Mouse (Mus musculus) cerebellum, adult 9-11 months (tissue): Measurements from ENCODE around the gene Cacna2d3.

Experiments used
- DNase-seq: peaks from one replicate; pipeline ENCODE4 v3.0.0; 2022

Gene Cacna2d3

DNA sequence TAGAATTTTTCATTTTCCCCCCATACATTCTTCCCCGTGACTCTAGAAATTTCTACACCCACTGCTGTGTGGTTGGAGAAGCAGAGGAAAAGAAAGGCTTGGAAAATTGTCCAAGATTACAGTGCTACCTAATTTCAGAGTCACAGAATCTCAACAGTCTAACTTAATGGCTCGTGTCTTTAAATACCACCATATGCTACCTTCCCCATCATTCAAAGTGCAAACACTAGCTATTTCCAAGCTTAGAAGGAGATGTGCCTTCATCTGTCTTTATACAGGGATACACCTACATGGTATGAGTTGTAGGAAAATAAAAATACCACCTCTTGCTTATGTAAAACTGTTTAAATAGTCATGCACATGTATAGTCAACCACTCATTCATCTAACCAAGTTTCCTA, 742.4 kb downstream of the Cacna2d3 start:
- DNase-seq, result no peak

- DNase-seq, result no peak
Observed at GRCm38 (mm10) chr14:28972620-28973019, 749.0 kb downstream of the Cacna2d3 start.

- DNase-seq, result no peak
Observed at GRCm38 (mm10) chr14:28969247-28969646, 752.4 kb downstream of the Cacna2d3 start.

DNA sequence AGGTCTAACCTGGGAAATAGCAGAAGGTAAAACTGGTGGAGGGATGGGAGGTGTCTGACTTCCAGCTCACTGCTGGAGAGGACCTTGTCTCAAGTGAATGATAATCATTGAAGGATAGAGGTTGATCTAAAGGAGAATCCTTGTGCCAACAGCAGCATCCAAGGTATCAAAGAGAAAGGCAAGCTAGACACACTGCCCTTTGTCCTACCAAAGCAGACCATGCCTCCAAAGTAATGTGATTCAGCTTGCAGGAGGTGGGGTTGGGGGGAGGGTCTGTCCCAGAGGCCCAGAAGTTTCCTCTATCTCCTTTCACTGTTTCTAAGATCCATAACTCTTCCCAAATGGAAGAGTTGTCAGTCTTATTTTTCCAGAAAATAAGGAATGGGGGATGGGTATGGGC, 754.8 kb downstream of the Cacna2d3 start:
- no peak for DNase-seq

GRCm38 (mm10) chr14:28961379-28961778, 760.3 kb downstream of the Cacna2d3 start:
- no peak for DNase-seq

DNA sequence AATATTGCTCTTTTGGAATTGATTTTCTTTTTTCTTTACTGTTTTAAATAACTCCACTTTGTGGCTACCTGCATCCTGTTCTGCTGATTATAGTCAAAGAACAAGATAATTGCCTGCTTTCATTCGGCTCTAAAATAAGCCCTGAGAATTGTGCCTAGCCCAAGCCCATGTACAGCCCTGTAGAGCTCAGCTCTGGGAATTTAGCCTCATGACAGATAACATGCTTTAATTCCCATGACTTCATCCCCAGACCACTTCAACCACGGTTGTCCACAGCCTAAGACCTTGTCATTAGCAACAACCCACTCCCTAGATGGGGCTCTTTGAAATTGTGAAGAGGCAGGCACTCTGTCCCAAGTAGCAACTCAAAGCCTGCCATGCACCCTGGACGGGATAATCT, 762.6 kb downstream of the Cacna2d3 start:
- DNase-seq, result no peak

DNA sequence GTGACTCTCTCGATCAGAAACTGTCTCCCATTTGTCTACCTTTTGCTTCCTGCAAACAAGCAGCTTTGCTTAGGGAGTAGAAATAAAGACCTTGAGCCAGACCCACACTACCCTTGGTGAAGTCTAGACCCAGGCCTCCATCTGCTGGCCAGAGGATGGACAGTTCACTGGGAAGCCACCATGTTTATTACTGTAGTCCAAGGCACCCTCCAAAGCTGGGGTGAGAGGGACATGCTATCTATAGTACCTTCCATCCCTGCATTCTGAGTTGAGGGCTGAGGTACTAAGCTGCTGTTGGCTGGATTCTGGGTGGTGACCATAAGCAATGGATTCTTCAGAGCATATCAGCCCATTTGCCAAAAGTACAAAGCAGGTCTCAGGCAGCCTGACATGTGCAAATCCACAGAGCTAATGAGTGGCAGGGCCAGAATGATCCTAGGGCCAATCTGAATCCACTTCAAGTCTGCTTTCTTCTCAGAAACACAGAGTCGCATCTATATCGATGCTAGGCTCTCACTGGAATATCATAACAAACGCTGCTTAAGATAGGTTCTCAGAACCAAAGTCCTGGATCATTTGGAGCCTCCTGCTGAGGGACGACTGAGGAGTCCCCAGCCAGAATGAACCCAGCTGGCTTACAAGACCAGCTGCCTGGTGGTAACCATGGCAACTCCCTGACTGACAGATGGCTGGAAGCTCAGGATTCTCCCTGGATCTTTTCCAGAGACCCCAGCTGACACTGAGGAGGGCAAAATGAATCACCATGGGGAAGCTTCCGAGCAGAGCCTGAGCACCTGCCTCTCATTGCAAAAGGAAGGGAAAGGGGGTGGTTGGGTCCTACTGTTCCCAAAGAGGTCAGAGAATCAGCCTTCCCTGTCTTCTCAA, 763.3 kb downstream of the Cacna2d3 start:
- DNase-seq, result peak; percentile 91

DNA sequence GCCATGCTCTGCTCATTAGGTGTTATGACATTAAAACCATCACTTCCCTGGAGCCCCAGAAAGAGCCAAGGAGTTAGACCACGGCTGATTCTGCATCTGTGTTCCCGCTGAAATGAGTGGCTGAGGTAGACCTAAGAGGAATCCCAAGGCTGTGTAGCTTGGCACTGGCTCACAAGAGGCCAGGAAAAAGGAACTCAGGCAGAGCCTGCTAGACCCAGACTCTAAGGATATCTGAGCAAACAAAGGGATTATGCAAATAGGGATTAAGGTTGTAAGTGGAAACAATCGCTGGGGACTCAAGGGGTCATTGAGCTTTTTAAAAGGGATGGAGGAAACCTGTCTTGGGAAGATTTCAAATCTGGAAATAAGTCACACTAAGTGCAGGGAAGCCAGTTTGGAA, 766.5 kb downstream of the Cacna2d3 start:
- DNase-seq, result no peak

GRCm38 (mm10) chr14:28954588-28954987, 767.1 kb downstream of the Cacna2d3 start:
- peak; percentile 19 for DNase-seq

DNA sequence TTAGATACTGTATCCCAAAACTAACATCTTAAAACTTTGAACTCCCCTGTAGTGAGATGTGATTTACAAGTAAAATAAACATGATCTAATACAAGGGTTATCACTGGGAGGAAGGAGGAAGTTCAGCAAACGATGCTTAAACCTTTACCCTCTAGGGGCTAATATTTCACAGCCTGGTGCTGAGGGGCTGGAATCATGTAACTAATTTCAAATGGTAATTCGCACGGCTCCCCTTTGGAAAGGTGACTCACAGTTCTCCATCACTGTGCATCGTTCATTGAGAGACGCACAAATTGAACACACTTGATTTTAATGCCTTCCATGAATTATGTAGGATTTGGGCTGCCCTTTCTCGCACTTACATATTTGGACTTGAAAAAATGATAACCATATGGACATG, 767.6 kb downstream of the Cacna2d3 start:
- no peak for DNase-seq

DNA sequence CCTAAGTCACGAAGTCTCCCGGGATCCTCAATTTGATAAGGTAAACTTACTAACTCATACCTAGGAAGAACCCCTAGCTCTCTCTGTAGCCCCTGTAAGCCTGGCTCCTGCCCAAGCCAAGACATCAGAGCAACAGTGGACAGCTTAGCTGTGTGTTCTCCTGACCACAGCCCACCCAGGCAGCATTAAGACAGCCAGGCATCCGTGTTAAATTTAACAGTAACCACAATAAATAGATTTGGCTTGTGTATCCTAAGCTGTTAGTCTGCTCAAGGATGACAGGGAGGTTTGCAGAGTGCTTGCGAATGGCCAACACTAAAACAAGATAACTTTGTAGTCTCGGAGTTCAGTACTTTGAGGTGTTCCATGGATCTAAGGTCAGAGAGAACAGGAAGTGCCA, 768.3 kb downstream of the Cacna2d3 start:
- DNase-seq, result no peak

- DNase-seq, result no peak
Observed at GRCm38 (mm10) chr14:28950499-28950898, 771.2 kb downstream of the Cacna2d3 start.

DNA sequence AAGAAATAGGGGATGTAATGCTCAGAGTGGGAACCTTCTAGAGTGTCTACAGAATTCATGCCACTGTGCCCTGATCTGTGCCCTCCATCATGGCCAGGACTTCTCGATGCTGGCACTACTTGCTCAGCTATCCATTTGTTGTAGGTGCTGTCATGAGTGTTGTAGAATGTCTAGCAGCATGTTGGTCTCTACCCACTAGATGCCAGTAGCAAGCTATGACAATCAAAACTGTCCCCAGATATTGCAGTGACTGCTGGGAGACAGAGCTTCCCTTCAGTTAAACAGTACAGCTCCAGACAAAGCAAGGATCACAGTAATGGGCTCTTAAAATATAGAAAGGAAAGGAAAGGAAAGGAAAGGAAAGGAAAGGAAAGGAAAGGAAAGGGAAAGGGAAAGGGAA, 771.9 kb downstream of the Cacna2d3 start:
- DNase-seq, result no peak

DNA sequence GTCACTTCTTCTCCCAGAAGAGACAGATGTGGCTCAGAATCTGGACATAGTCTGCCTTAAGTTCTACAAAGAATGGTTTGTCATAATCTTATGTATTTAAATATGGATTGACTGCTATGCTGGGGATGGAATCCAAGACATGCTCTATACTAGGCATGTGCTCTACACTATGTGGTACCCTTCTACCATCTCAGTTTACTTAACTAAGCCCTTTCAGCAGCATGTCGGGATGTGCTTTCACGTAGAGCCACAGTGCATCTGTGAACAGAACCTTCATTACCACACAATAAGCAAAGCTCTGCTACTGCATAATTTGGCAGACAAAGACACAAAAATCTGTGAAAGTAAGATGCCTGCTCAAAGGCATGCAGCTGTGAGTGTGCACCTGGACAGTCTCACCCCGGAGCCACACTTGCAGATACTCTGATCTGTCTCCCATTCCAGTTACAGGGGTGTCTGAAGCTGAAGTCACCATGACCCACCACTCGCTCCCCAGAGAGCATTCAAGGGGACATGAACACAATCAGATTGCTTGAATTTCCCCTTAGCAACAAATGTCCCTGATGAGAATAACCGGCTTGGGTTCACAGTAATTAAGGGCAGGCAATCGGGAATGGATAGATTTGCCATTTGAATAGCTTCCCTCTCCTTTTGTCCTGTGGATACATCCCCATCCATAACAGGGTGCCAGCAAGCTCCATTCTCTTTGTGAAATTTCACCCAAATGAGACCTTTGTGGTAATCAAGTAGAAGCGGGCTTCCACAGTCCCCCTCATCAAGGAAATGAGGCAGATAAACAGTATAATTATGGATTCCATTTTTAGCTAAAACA, 773.4 kb downstream of the Cacna2d3 start:
- no peak for DNase-seq

DNA sequence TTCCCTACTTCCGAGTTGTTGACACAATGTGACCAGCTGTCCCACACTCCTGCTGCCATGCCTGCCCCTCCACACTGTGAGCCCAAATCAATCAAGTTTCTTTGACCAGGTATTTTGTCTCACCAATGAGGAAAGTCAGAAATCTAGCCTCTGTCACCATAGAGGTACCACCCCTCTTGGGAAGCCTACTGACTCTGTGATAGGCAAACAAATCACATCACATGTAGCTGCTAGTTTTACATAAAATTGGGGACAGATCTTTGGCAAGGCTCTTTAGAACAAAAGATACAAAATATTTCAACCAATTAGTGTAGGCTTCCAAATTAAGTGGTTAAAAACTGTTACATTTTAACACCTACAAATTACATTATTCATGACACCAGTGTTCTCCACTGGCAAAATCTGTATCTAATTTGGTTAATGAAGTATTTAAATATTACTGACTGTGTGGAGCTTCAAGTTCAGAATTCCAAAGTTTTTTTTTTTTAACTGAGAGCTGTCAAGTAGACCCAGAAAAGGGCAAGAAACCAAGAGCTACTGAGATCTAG, 788.8 kb downstream of the Cacna2d3 start:
- no peak for DNase-seq

GRCm38 (mm10) chr14:28923180-28923961, 798.3 kb downstream of the Cacna2d3 start:
- no peak for DNase-seq

- DNase-seq, result no peak
Observed at GRCm38 (mm10) chr14:28918871-28919270, 802.8 kb downstream of the Cacna2d3 start.

GRCm38 (mm10) chr14:28915004-28915403, 806.7 kb downstream of the Cacna2d3 start:
- DNase-seq, result no peak

DNA sequence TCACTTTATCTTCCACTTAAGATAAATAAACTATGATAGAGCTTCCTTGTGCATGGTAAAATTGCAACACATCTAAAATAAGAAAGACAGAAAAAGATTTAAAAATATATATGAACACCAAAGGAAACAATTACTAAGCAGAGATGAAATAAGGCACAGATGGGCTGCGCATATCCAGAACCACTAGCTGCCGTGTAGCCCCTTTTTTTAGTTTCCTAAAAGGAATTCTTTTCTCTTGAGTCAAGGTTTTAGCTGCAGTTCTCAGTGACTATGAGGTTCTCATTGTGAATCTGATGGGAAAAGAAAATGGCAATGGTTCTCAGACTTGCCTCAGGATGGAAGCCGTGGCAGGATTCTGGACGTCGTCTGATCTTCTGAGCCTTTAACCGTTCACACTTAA, 814.0 kb downstream of the Cacna2d3 start:
- no peak for DNase-seq

GRCm38 (mm10) chr14:28892530-28892929, 829.1 kb downstream of the Cacna2d3 start:
- DNase-seq, result no peak

DNA sequence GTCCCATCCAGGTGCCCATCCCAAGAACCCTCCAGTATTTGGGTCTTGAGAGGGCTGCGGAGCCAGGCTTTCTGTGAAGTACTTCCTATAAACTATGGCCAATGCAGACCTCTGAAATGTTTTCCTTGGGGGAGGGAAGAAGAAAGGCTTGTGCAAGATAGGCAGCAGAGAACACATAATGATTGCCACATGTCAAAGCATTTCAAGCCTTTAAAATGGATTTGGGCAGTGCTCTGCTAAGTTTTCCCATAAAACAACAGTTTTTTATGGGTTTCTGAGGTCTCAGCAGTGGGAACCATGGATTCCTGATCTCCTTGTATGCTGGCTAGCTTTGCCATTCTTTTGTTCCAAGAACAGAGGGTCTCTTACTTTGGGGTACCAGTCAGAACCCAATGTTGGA, 834.3 kb downstream of the Cacna2d3 start:
- no peak for DNase-seq

- peak; percentile 14 for DNase-seq
Observed at GRCm38 (mm10) chr14:28886661-28887060, 835.0 kb downstream of the Cacna2d3 start.

DNA sequence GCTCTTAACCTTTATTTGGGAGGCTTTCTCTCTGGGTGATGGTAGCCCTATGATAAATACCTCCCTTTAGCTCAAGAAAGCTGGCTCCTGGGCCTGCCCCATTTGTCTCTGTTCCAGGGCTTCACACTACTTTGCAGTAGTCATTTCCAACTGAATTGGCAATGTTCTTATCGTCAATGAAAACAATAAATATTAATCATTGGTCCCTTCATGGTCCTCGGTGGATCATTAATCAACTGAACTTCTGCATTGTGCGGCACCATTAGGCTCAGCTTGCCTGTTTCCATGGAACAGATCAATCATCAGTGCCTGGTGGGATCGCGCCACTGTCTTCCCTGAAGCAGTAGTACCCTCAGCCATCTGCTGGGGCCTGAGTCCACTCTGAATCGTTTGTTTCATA, 850.7 kb downstream of the Cacna2d3 start:
- no peak for DNase-seq
